Mouse (Mus musculus): ENCODE measurements around the gene Mvb12b.

- TF ChIP-seq CTCF (IDR thresholded peaks at IDR 0.05; ENCODE audit: low read depth, low read length) (no peak), POLR2A (IDR thresholded peaks at IDR 0.05; ENCODE audit: extremely low read depth, insufficient read depth, low read length) (no peak)
Observed at GRCm38 (mm10) chr2:33818385-33818784, 69.4 kb downstream of the Mvb12b start.
